Comparison of ENCODE assay signal across 8 mouse cellular contexts in the genomic region with DNA sequence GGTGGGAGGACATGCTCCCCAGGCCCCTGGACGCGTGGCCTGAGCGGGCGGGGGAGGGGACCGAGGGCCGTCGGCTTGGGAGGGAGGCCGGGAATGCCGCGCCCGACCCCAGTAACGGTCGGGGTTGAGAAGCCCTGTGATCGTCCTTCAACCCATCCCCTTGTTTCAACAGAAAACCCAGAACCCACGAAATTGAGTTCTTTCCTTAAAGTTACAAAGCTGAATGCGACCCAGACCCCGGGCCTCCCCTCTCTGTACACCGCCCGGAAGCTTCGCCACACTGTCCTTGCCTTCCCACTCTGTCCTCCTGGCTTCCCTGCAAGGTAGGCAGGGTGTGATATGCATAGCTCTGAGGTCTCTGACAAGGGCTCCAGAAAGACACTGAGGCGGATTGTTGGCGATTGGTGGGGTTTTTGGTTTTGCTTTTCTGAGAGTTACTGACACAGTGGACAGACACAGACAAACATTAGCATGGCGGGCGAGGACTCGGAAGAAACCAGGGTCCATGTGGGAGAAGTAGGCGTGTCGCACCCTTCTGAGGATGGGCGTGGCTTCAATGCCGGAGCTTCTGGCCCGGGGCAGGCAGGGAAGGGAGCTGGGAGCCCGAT. TPM values are rescaled to one million over a fixed set of nuclear protein-coding genes. Genes with fewer than 3 reads are reported as not detected.
DNase-seq lines count a peak whose midpoint lies in the region; ATAC-seq and TF ChIP-seq lines count a peak whose summit lies in the region.

No protein-coding gene starts in this region.

- H3K9ac ChIP-seq in embryonic facial prominence, embryonic 14.5 days (ENCODE audit: low read depth, low read length), result peak overlapping the region; percentile 98
- peak overlapping the region; percentile 99 for H3K9ac ChIP-seq in kidney, embryonic 14.5 days (ENCODE audit: low read depth, low read length)
- H3K9ac ChIP-seq in limb, embryonic 14.5 days (ENCODE audit: low read depth, low read length, severe bottlenecking), result peak overlapping the region; percentile 99
- peak overlapping the region; percentile 87 for H3K9ac ChIP-seq in midbrain, embryonic 16.5 days (ENCODE audit: low read depth, low read length)

- peak; percentile 80 for ATAC-seq in embryonic facial prominence, embryonic 14.5 days (ENCODE audit: low read depth)
- peak; percentile 72 for ATAC-seq in kidney, embryonic 14.5 days (ENCODE audit: low FRiP score, low TSS enrichment)
- peak; percentile 71 for ATAC-seq in limb, embryonic 14.5 days (ENCODE audit: low FRiP score, low read depth)
- peak; percentile 78 for ATAC-seq in midbrain, embryonic 16.5 days

- H3K4me3 ChIP-seq in embryonic facial prominence, embryonic 14.5 days (ENCODE audit: low read depth, low read length), result peak overlapping the region; percentile 91
- H3K4me3 ChIP-seq in kidney, embryonic 14.5 days (ENCODE audit: low read length), result peak overlapping the region; percentile 96
- H3K4me3 ChIP-seq in limb, embryonic 14.5 days (replicated peaks; ENCODE audit: low read length), result peak overlapping the region; percentile 100
- peak overlapping the region; percentile 95 for H3K4me3 ChIP-seq in midbrain, embryonic 16.5 days (ENCODE audit: low read depth, low read length)
- H3K4me3 ChIP-seq in spleen, adult 2 months (ENCODE audit: extremely low read depth, insufficient read depth, insufficient read length), result peak overlapping the region; percentile 91

- TF ChIP-seq CTCF in spleen, adult 2 months (IDR thresholded peaks at IDR 0.05; ENCODE audit: extremely low read depth, insufficient read depth, insufficient read length, insufficient replicate concordance), result no peak

- H3K36me3 ChIP-seq in embryonic facial prominence, embryonic 14.5 days (ENCODE audit: control insufficient read depth, insufficient read depth, low read length), result peaks cover 7% of the 10 kb centered on the region; the same call in 1 of the 2 replicates
- H3K36me3 ChIP-seq in kidney, embryonic 14.5 days (ENCODE audit: control insufficient read depth, insufficient read depth, low read length), result peaks cover 5% of the 10 kb centered on the region; the same call in 1 of the 2 replicates
- peaks cover 13% of the 10 kb centered on the region; the same call in 1 of the 2 replicates for H3K36me3 ChIP-seq in limb, embryonic 14.5 days (ENCODE audit: control insufficient read depth, insufficient read depth, low read length)
- no peaks in the 10 kb centered on the region for H3K36me3 ChIP-seq in midbrain, embryonic 16.5 days (ENCODE audit: control insufficient read depth, insufficient read depth, low read length)
- H3K36me3 ChIP-seq in spleen, adult 2 months (ENCODE audit: control insufficient read depth, insufficient read depth, low read length), result no peaks in the 10 kb centered on the region

- under 1% methylated on average over 19 of the region's 31 CpGs for WGBS in embryonic facial prominence, embryonic 14.5 days
- WGBS in kidney, embryonic 14.5 days, result under 1% methylated on average over 31 of the region's 31 CpGs
- 1% methylated on average over 27 of the region's 31 CpGs for WGBS in limb, embryonic 14.5 days
- WGBS in midbrain, embryonic 16.5 days, result under 1% methylated on average over 31 of the region's 31 CpGs
- WGBS in spleen, adult 2 months, result 1% methylated on average over 31 of the region's 31 CpGs

- peak overlapping the region; percentile 98 for H3K27ac ChIP-seq in embryonic facial prominence, embryonic 14.5 days (replicated peaks; ENCODE audit: low read depth, low read length)
- H3K27ac ChIP-seq in kidney, embryonic 14.5 days (ENCODE audit: low read depth, low read length), result peak overlapping the region; percentile 97
- peak overlapping the region; percentile 98 for H3K27ac ChIP-seq in limb, embryonic 14.5 days (replicated peaks; ENCODE audit: low read depth, low read length)
- peak overlapping the region; percentile 99 for H3K27ac ChIP-seq in midbrain, embryonic 16.5 days (ENCODE audit: low read length)
- peak overlapping the region; percentile 100 for H3K27ac ChIP-seq in spleen, adult 2 months (ENCODE audit: insufficient read depth, low read length)

- DNase-seq in 3T3-L1 (ENCODE audit: low read depth, low spot score), result peak; percentile 91
- peak; percentile 89 to 90 for DNase-seq in adrenal gland, postnatal 36 days
- DNase-seq in embryonic facial prominence, embryonic 14.5 days (ENCODE audit: low spot score), result peak; percentile 95
- peak; percentile 81 to 85 for DNase-seq in heart, adult 9 months (ENCODE audit: low spot score in 2 of 2)
- DNase-seq in limb, embryonic 14.5 days (ENCODE audit: low spot score), result peak; percentile 88
- peak; percentile 39 to 74 for DNase-seq in spleen, adult 2 months (ENCODE audit: low read depth in 1 of 2, low spot score in 2 of 2)

- H3K4me1 ChIP-seq in embryonic facial prominence, embryonic 14.5 days (ENCODE audit: control insufficient read depth, insufficient read depth, low read length), result peaks cover 20% of the 10 kb centered on the region
- H3K4me1 ChIP-seq in kidney, embryonic 14.5 days (ENCODE audit: control insufficient read depth, insufficient read depth, low read length), result peaks cover 20% of the 10 kb centered on the region
- peaks cover 25% of the 10 kb centered on the region for H3K4me1 ChIP-seq in limb, embryonic 14.5 days (ENCODE audit: control insufficient read depth, insufficient read depth, low read length)
- H3K4me1 ChIP-seq in midbrain, embryonic 16.5 days (ENCODE audit: control insufficient read depth, insufficient read depth, low read length), result peaks cover 34% of the 10 kb centered on the region
- peaks cover 2% of the 10 kb centered on the region for H3K4me1 ChIP-seq in spleen, adult 2 months (ENCODE audit: control insufficient read depth, insufficient read depth, insufficient read length)

- TF ChIP-seq POLR2A in limb, embryonic 14.5 days (IDR thresholded peaks at IDR 0.05; ENCODE audit: borderline replicate concordance, extremely low read depth, insufficient read depth, insufficient read length), result peak; percentile 51; the same call in 1 of the 2 replicates
- peak; percentile 23; the same call in 1 of the 2 replicates for TF ChIP-seq POLR2A in spleen, adult 2 months (IDR thresholded peaks at IDR 0.05; ENCODE audit: low read depth, low read length)

- H3K27me3 ChIP-seq in embryonic facial prominence, embryonic 14.5 days (replicated peaks; ENCODE audit: control insufficient read depth, insufficient read depth, low read length), result no peaks in the 10 kb centered on the region
- no peaks in the 10 kb centered on the region for H3K27me3 ChIP-seq in kidney, embryonic 14.5 days (ENCODE audit: control insufficient read depth, insufficient read depth, low read length)
- H3K27me3 ChIP-seq in limb, embryonic 14.5 days (ENCODE audit: control insufficient read depth, insufficient read depth, low read length), result no peaks in the 10 kb centered on the region
- no peaks in the 10 kb centered on the region for H3K27me3 ChIP-seq in midbrain, embryonic 16.5 days (ENCODE audit: control insufficient read depth, insufficient read depth, low read depth, low read length)
- no peaks in the 10 kb centered on the region for H3K27me3 ChIP-seq in spleen, adult 2 months (ENCODE audit: control insufficient read depth, insufficient read depth, low read length)

- H3K4me2 ChIP-seq in embryonic facial prominence, embryonic 14.5 days (ENCODE audit: low read depth, low read length), result peak overlapping the region; percentile 88
- H3K4me2 ChIP-seq in kidney, embryonic 14.5 days (replicated peaks; ENCODE audit: low read depth, low read length), result peak overlapping the region; percentile 76
- peak overlapping the region; percentile 84 for H3K4me2 ChIP-seq in limb, embryonic 14.5 days (replicated peaks; ENCODE audit: low read depth, low read length, severe bottlenecking)
- H3K4me2 ChIP-seq in midbrain, embryonic 16.5 days (ENCODE audit: low read length), result peak overlapping the region; percentile 67

- H3K9me3 ChIP-seq in embryonic facial prominence, embryonic 14.5 days (ENCODE audit: control insufficient read depth, low read length), result no peaks in the 10 kb centered on the region
- H3K9me3 ChIP-seq in kidney, embryonic 14.5 days (ENCODE audit: control insufficient read depth, low read length), result no peaks in the 10 kb centered on the region
- H3K9me3 ChIP-seq in limb, embryonic 14.5 days (ENCODE audit: control insufficient read depth, low read length), result no peaks in the 10 kb centered on the region
- H3K9me3 ChIP-seq in midbrain, embryonic 16.5 days (replicated peaks; ENCODE audit: control insufficient read depth, low read length, poor library complexity, severe bottlenecking), result no peaks in the 10 kb centered on the region

RNA-seq across cellular contexts. Expression of a gene that starts 0.6 kb away (rescaled TPM):
- total RNA-seq in adrenal gland, postnatal 36 days (2021), result 100 to 1,000 TPM; 219 to 230 TPM
- polyA plus RNA-seq in embryonic facial prominence, embryonic 14.5 days (2014; fragmentation: Nextera tagmentation; extraction: Ambion mirVana), result 283 and 350 TPM in 2 replicates
- 506 and 517 TPM in 2 replicates for polyA plus RNA-seq in kidney, embryonic 14.5 days (2014; fragmentation: Nextera tagmentation; extraction: Ambion mirVana)
- 828 and 880 TPM in 2 replicates for polyA plus RNA-seq in limb, embryonic 14.5 days (2012; rRNA removed)
- polyA plus RNA-seq in limb, embryonic 14.5 days (2014; fragmentation: Nextera tagmentation; extraction: Ambion mirVana), result 357 and 409 TPM in 2 replicates
- polyA plus RNA-seq in midbrain, embryonic 16.5 days (2015; fragmentation: Nextera tagmentation; extraction: Ambion mirVana), result 548 and 592 TPM in 2 replicates
- 322 and 566 TPM in 2 replicates for polyA plus RNA-seq in spleen, adult 2 months (2012; rRNA removed)

RNA-seq across cellular contexts. Expression of a gene that starts 1.0 kb away (rescaled TPM):
- total RNA-seq in adrenal gland, postnatal 36 days (2021), result 10 to 100 TPM; 17.3 to 27.7 TPM
- 21.8 and 26.5 TPM in 2 replicates for polyA plus RNA-seq in embryonic facial prominence, embryonic 14.5 days (2014; fragmentation: Nextera tagmentation; extraction: Ambion mirVana)
- 25.5 and 29.0 TPM in 2 replicates for polyA plus RNA-seq in kidney, embryonic 14.5 days (2014; fragmentation: Nextera tagmentation; extraction: Ambion mirVana)
- polyA plus RNA-seq in limb, embryonic 14.5 days (2012; rRNA removed), result 48.1 and 63.9 TPM in 2 replicates
- 24.6 and 27.4 TPM in 2 replicates for polyA plus RNA-seq in limb, embryonic 14.5 days (2014; fragmentation: Nextera tagmentation; extraction: Ambion mirVana)
- polyA plus RNA-seq in midbrain, embryonic 16.5 days (2015; fragmentation: Nextera tagmentation; extraction: Ambion mirVana), result 46.9 and 48.8 TPM in 2 replicates
- polyA plus RNA-seq in spleen, adult 2 months (2012; rRNA removed), result 14.6 and 17.8 TPM in 2 replicates

RNA-seq across cellular contexts. Expression of a gene that starts 34.6 kb away (rescaled TPM):
- total RNA-seq in adrenal gland, postnatal 36 days (2021), result 10 to 100 TPM; 41.4 to 50.8 TPM
- 33.8 and 38.1 TPM in 2 replicates for polyA plus RNA-seq in embryonic facial prominence, embryonic 14.5 days (2014; fragmentation: Nextera tagmentation; extraction: Ambion mirVana)
- polyA plus RNA-seq in kidney, embryonic 14.5 days (2014; fragmentation: Nextera tagmentation; extraction: Ambion mirVana), result 30.2 and 47.3 TPM in 2 replicates
- 41.4 and 54.1 TPM in 2 replicates for polyA plus RNA-seq in limb, embryonic 14.5 days (2012; rRNA removed)
- 38.0 and 43.9 TPM in 2 replicates for polyA plus RNA-seq in limb, embryonic 14.5 days (2014; fragmentation: Nextera tagmentation; extraction: Ambion mirVana)
- polyA plus RNA-seq in midbrain, embryonic 16.5 days (2015; fragmentation: Nextera tagmentation; extraction: Ambion mirVana), result 19.5 and 20.6 TPM in 2 replicates
- 35.5 and 36.5 TPM in 2 replicates for polyA plus RNA-seq in spleen, adult 2 months (2012; rRNA removed)

RNA-seq across cellular contexts. Expression of a gene that starts 41.8 kb away (rescaled TPM):
- total RNA-seq in adrenal gland, postnatal 36 days (2021), result under 1 TPM in 1 of 2 experiments, not detected in 1; 0.56 TPM
- polyA plus RNA-seq in embryonic facial prominence, embryonic 14.5 days (2014; fragmentation: Nextera tagmentation; extraction: Ambion mirVana), result 3.8 and 4.8 TPM in 2 replicates
- polyA plus RNA-seq in kidney, embryonic 14.5 days (2014; fragmentation: Nextera tagmentation; extraction: Ambion mirVana), result 4.1 and 4.6 TPM in 2 replicates
- polyA plus RNA-seq in limb, embryonic 14.5 days (2012; rRNA removed), result 8.6 and 11.2 TPM in 2 replicates
- polyA plus RNA-seq in limb, embryonic 14.5 days (2014; fragmentation: Nextera tagmentation; extraction: Ambion mirVana), result 5.9 and 6.6 TPM in 2 replicates
- 1.1 and 1.2 TPM in 2 replicates for polyA plus RNA-seq in midbrain, embryonic 16.5 days (2015; fragmentation: Nextera tagmentation; extraction: Ambion mirVana)
- 2.4 and 3.6 TPM in 2 replicates for polyA plus RNA-seq in spleen, adult 2 months (2012; rRNA removed)

RNA-seq across cellular contexts. Expression of a gene that starts 52.4 kb away (rescaled TPM):
- total RNA-seq in adrenal gland, postnatal 36 days (2021), result 1 to 10 TPM; 7.8 to 9.0 TPM
- 38.0 and 41.9 TPM in 2 replicates for polyA plus RNA-seq in embryonic facial prominence, embryonic 14.5 days (2014; fragmentation: Nextera tagmentation; extraction: Ambion mirVana)
- 141 and 178 TPM in 2 replicates for polyA plus RNA-seq in kidney, embryonic 14.5 days (2014; fragmentation: Nextera tagmentation; extraction: Ambion mirVana)
- polyA plus RNA-seq in limb, embryonic 14.5 days (2012; rRNA removed), result 25.3 and 25.7 TPM in 2 replicates
- 30.9 and 32.2 TPM in 2 replicates for polyA plus RNA-seq in limb, embryonic 14.5 days (2014; fragmentation: Nextera tagmentation; extraction: Ambion mirVana)
- polyA plus RNA-seq in midbrain, embryonic 16.5 days (2015; fragmentation: Nextera tagmentation; extraction: Ambion mirVana), result 9.5 and 12.4 TPM in 2 replicates
- polyA plus RNA-seq in spleen, adult 2 months (2012; rRNA removed), result 25.7 and 28.4 TPM in 2 replicates

Comparison
In these comparisons a context has a peak if more than half of its experiments do, and no peak if none do; other contexts are left out.
1. Peak in every context shown above with its lines: DNase-seq, ATAC-seq, H3K4me3 ChIP-seq and H3K27ac ChIP-seq.